Mouse (Mus musculus): ENCODE results near the gene P2rx4. TPM values are rescaled to one million over a fixed set of nuclear protein-coding genes. Genes with fewer than 3 reads are reported as not detected.

P2rx4 gene
- polyA plus RNA-seq, 2 experiments: 12.2 to 19.9 TPM

DNA sequence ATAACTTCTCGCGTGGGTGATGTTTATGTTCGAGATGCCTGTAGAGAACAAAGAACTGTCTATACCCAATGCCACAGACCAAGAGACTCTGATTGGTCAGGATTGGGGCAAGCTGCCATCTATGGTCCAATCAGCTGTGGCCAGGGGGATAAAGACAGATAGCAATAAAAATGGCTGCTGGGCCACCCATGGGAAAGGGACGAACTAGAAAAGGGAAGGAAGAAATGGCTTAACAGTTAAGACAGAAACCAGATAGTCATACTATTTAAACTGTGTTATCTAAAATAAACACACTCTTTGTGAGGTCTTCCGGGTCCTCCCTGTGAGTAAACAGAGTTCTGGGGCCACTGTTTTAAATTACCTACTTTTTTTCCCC, 6.5 kb upstream of the P2rx4 start:
- Histone ChIP-seq H3K4me3 (ENCODE audit: insufficient read depth in 1 of 2, low read depth in 2 of 2, low read length in 2 of 2) (no peak overlapping the region), H3K27ac (peak overlapping the region; percentile 53), H3K9me3 (ENCODE audit: control insufficient read depth, low read length) (no peaks in the 10 kb centered on the region), H3K36me3 (replicated peaks; ENCODE audit: control insufficient read depth, insufficient read depth, low read depth) (no peaks in the 10 kb centered on the region), H3K27me3 (ENCODE audit: control insufficient read depth, insufficient read depth, low read length) (no peaks in the 10 kb centered on the region), H3K9ac (replicated peaks) (no peak overlapping the region), H3K4me1 (replicated peaks; ENCODE audit: control insufficient read depth in 2 of 2, insufficient read depth in 2 of 2, low read length in 1 of 2) (peaks cover 40 to 50% of the 10 kb centered on the region in 2 experiments), H3K4me2 (ENCODE audit: low read depth) (peak overlapping the region; percentile 54)
- no peak for TF ChIP-seq EP300 (IDR thresholded peaks at IDR 0.05; ENCODE audit: low read depth)
- peak in 2 of 3 experiments; percentile 43 to 49 for DNase-seq (ENCODE audit: low read depth in 3 of 3, low spot score in 3 of 3)
- WGBS (ENCODE audit: insufficient replicate concordance): 25% methylated on average over 5 of the region's 5 CpGs
- peak; percentile 70 for ATAC-seq (ENCODE audit: insufficient read depth)

DNA sequence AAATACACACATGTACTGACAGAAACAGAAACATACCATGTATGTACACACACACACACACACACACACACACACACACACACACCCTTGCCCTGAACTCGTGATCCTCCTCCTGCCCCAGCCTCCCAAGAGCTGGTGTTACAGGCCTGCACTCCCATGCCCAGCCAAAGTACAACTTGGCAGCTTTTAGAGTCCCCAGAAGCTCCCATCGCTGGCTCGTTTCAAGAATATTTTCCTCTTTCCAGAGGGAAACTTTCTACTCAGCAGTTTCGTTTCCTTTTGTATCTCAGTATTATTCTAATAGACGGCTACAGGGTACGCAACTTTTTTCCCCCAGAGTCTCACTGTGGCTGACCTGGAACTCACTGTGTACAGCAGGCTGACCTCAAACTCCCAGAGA, 5.2 kb upstream of the P2rx4 start:
- 70% methylated on average over 6 of the region's 6 CpGs for WGBS (ENCODE audit: insufficient replicate concordance)

DNA sequence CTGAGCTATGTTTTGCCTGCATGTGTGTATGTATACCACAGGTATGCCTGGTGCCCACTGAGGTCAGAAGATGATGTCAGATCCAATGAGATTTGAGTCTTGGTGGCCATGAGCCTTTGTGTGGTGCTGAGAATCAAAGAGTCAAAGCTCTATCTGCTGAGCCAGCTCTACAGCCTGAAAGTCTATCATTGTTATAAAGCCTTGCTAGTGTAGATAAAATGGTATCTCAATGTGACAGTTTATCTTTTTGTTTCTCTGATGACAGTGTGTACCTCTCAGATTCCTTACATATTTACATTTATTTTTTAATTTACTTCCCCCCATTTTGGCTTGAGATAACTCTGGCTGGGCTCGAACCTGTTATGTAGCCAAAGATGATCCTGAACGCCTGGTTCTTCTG, 3.8 kb upstream of the P2rx4 start:
- Histone ChIP-seq H3K36me3 (replicated peaks; ENCODE audit: control insufficient read depth, insufficient read depth, low read depth) (no peaks in the 10 kb centered on the region), H3K4me2 (ENCODE audit: low read depth) (no peak overlapping the region), H3K27me3 (ENCODE audit: control insufficient read depth, insufficient read depth, low read length) (no peaks in the 10 kb centered on the region), H3K9ac (replicated peaks) (no peak overlapping the region), H3K4me1 (replicated peaks; ENCODE audit: control insufficient read depth in 2 of 2, insufficient read depth in 2 of 2, low read length in 1 of 2) (peaks cover 34 to 45% of the 10 kb centered on the region in 2 experiments), H3K4me3 (ENCODE audit: insufficient read depth in 1 of 2, low read depth in 2 of 2, low read length in 2 of 2) (no peak overlapping the region), H3K9me3 (ENCODE audit: control insufficient read depth, low read length) (no peaks in the 10 kb centered on the region), H3K27ac (no peak overlapping the region)
- TF ChIP-seq EP300 (IDR thresholded peaks at IDR 0.05; ENCODE audit: low read depth): peak; percentile 57
- no peak for TF ChIP-seq CTCF (IDR thresholded peaks at IDR 0.05; ENCODE audit: low read depth)
- DNase-seq (ENCODE audit: low read depth in 3 of 3, low spot score in 3 of 3) (no peak), ATAC-seq (ENCODE audit: insufficient read depth) (no peak)
- 39% methylated on average over 2 of the region's 2 CpGs for WGBS (ENCODE audit: insufficient replicate concordance)

More for the DNA sequence above, 5.2 kb upstream of the P2rx4 start:
- ATAC-seq (ENCODE audit: insufficient read depth) (no peak), DNase-seq (ENCODE audit: low read depth in 3 of 3, low spot score in 3 of 3) (no peak)
- Histone ChIP-seq H3K27me3 (ENCODE audit: control insufficient read depth, insufficient read depth, low read length) (no peaks in the 10 kb centered on the region), H3K9me3 (ENCODE audit: control insufficient read depth, low read length) (no peaks in the 10 kb centered on the region), H3K4me1 (replicated peaks; ENCODE audit: control insufficient read depth in 2 of 2, insufficient read depth in 2 of 2, low read length in 1 of 2) (peaks cover 34 to 46% of the 10 kb centered on the region in 2 experiments), H3K4me3 (ENCODE audit: insufficient read depth in 1 of 2, low read depth in 2 of 2, low read length in 2 of 2) (no peak overlapping the region), H3K9ac (replicated peaks) (no peak overlapping the region), H3K36me3 (replicated peaks; ENCODE audit: control insufficient read depth, insufficient read depth, low read depth) (no peaks in the 10 kb centered on the region), H3K27ac (no peak overlapping the region), H3K4me2 (ENCODE audit: low read depth) (no peak overlapping the region)
- TF ChIP-seq EP300 (IDR thresholded peaks at IDR 0.05; ENCODE audit: low read depth) (no peak), CTCF (IDR thresholded peaks at IDR 0.05; ENCODE audit: low read depth) (no peak)

DNA sequence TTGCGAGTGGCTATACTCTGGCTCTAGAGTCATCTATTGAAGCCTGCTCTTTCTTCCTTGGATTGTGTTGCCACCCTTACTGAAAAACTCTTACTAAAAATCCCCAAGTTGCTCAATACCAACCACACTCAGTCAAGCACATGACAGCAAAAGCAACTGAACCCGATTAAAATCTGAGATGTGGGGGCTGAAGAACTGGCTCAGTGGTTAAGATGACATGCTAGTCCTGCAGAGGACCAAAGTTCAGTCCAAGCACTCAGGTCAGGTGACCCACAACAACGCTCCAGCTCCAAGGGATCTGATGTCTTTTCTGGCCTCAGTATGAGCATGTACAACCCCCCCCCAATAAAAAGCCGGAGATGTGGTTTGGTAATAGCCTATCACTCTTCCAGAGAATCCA, 2.8 kb upstream of the P2rx4 start:
- Histone ChIP-seq H3K9me3 (ENCODE audit: control insufficient read depth, low read length) (no peaks in the 10 kb centered on the region), H3K9ac (replicated peaks) (no peak overlapping the region), H3K27ac (no peak overlapping the region), H3K4me1 (replicated peaks; ENCODE audit: control insufficient read depth in 2 of 2, insufficient read depth in 2 of 2, low read length in 1 of 2) (peaks cover 28 to 37% of the 10 kb centered on the region in 2 experiments), H3K27me3 (ENCODE audit: control insufficient read depth, insufficient read depth, low read length) (no peaks in the 10 kb centered on the region), H3K36me3 (replicated peaks; ENCODE audit: control insufficient read depth, insufficient read depth, low read depth) (no peaks in the 10 kb centered on the region), H3K4me3 (ENCODE audit: insufficient read depth in 1 of 2, low read depth in 2 of 2, low read length in 2 of 2) (no peak overlapping the region), H3K4me2 (ENCODE audit: low read depth) (no peak overlapping the region)
- no peak for DNase-seq (ENCODE audit: low read depth in 3 of 3, low spot score in 3 of 3)
- TF ChIP-seq EP300 (IDR thresholded peaks at IDR 0.05; ENCODE audit: low read depth): no peak
- no peak for TF ChIP-seq CTCF (IDR thresholded peaks at IDR 0.05; ENCODE audit: low read depth)
- ATAC-seq (ENCODE audit: insufficient read depth): no peak
- WGBS (ENCODE audit: insufficient replicate concordance): 58% methylated on average over 4 of the region's 4 CpGs

DNA sequence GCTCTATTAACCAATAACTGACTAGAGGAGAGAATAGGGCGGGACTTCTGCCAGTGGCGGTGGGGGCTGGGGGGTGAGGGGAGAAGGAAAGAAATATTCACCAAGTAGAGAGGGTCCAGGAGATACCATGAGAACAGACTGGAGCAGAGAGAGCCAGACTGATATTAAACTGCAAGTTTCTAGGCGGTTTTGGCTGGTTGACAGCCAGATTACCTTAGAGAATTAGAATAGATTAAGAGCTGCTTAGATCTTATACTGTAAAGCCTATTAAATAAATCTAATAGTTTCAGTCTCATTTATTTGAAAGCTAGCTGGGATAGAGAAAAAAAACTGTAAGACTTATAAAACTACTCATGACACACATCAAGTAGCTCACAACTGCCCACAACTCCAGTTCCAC, 2.2 kb upstream of the P2rx4 start:
- ATAC-seq (ENCODE audit: insufficient read depth) (no peak), DNase-seq (ENCODE audit: low read depth in 3 of 3, low spot score in 3 of 3) (no peak)
- H3K4me1 ChIP-seq (replicated peaks; ENCODE audit: control insufficient read depth in 2 of 2, insufficient read depth in 2 of 2, low read length in 1 of 2): peaks cover 22 to 31% of the 10 kb centered on the region in 2 experiments
- H3K27me3 ChIP-seq (ENCODE audit: control insufficient read depth, insufficient read depth, low read length): no peaks in the 10 kb centered on the region
- H3K9me3 ChIP-seq (ENCODE audit: control insufficient read depth, low read length): no peaks in the 10 kb centered on the region
- no peak overlapping the region for H3K27ac ChIP-seq
- H3K4me2 ChIP-seq (ENCODE audit: low read depth): no peak overlapping the region
- no peak overlapping the region for H3K9ac ChIP-seq (replicated peaks)
- H3K4me3 ChIP-seq (ENCODE audit: insufficient read depth in 1 of 2, low read depth in 2 of 2, low read length in 2 of 2): no peak overlapping the region
- 55% methylated on average over 3 of the region's 3 CpGs for WGBS (ENCODE audit: insufficient replicate concordance)
- TF ChIP-seq CTCF (IDR thresholded peaks at IDR 0.05; ENCODE audit: low read depth): no peak
- no peak for TF ChIP-seq EP300 (IDR thresholded peaks at IDR 0.05; ENCODE audit: low read depth)
- no peaks in the 10 kb centered on the region for H3K36me3 ChIP-seq (replicated peaks; ENCODE audit: control insufficient read depth, insufficient read depth, low read depth)

Measured in liver, embryonic 14.5 days (tissue).